Mouse (Mus musculus): Measurements from ENCODE around the gene Eri2. TPM values are rescaled to one million over a fixed set of nuclear protein-coding genes. Genes with fewer than 3 reads are reported as not detected.
"Not testable (repeated sequence)": the region's sequence is repeated elsewhere in the genome, so short reads cannot be mapped to it uniquely, and the experiment has no call there.

The Eri2 gene
- polyA plus RNA-seq, 1 experiment, result 1.3 TPM

GRCm38 (mm10) chr7:119745869-119746268 is 48.0 kb downstream of the Eri2 start:
- DNase-seq (ENCODE audit: low read depth, low spot score), result no peak
- WGBS, result 20% methylated on average over 1 of the region's 1 CpGs

DNA sequence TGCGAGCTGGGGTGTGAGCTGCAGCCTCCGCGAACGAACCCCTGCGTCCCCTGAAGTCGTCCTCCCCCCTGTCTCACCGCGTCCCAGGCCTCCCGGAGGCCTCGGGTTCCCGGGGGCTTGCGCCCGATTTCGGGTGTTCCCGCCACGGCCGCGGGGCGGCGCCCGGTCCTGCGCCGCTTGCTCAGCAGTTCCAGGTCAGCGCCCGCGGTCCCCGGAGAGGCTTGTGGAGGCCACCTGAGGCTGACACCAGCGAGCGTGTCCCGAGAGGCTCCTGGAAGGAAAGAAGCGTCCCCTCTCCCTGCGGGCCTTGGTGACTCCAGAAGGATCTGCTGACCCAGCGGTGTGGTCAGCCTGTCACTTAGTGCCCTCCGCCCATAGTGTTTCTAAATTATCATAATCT is 49.5 kb downstream of the Eri2 start:
- WGBS, result 8% methylated on average over 34 of the region's 34 CpGs
- no peak for DNase-seq (ENCODE audit: low read depth, low spot score)

DNA sequence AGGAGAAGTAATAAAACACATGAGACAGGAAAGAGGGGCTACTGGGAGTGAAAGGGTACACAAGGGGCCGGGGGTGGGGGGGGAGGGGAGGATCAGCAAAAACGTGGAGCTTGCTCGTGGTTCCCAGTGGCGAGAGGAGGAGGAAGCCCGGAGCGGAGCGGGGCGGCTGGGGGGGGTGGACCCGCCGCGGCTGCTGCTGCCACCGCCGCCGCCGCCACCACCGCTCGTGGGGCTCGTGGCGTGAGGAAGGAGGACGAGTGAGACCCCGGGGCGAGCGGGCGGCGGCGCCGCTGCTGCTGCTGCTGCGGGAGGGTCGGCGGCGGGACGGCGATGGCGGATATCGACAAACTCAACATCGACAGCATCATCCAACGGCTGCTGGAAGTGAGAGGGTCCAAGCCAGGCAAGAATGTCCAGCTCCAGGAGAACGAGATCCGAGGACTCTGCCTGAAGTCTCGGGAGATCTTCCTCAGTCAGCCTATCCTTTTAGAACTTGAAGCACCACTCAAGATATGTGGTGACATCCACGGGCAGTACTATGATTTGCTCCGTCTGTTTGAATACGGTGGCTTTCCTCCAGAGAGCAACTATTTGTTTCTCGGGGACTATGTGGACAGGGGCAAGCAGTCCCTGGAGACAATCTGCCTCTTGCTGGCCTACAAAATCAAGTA is 53.9 kb downstream of the Eri2 start:
- not testable (repeated sequence) for DNase-seq (ENCODE audit: low read depth, low spot score)
- whole genome bisulfite sequencing, result 5% methylated on average over 40 of the region's 44 CpGs

GRCm38 (mm10) chr7:119738877-119739276 is 55.0 kb downstream of the Eri2 start:
- no peak for DNase-seq (ENCODE audit: low read depth, low spot score)
- 94% methylated on average over 2 of the region's 2 CpGs for WGBS

DNA sequence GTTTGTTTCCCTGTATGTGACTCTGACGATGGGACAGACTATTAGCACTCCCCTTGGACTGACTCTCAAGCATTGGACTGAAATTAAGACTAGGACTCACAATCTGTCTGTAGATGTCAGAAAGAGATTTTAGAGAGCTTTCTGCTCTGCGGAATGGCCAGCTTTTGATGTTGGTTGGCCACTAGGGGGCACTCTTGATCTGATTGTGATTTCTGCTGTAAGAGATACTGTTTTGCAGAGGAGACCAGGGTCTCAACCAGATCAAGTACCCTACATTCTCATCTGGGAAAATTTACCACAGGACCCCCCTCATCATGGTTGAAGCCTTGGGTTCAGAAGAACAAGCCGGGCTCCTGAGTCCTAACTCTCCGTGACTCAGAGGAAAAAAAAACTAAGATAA is 62.6 kb downstream of the Eri2 start:
- 86% methylated on average over 4 of the region's 4 CpGs for WGBS
- not testable (repeated sequence) for DNase-seq (ENCODE audit: low read depth, low spot score)

DNA sequence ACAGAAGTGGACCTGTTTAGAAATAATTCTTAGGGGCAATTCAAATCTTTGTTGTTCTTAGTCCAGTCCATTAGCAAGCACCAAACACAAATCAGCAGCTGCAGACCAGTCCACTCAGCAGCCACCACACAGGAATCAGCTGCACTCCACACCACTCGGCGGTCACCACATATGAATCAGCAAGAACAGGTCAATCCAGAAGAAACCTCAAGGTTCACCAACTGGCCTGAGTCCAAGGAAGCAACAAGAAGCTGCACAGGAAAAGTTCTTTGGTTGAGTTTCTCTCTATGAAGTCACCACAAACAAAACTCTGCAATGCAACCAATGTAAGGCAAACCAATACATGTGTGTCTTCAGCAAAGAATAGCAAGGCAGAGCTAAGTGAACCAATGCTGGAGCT is 66.2 kb downstream of the Eri2 start:
- 79% methylated on average over 2 of the region's 2 CpGs for WGBS
- DNase-seq (ENCODE audit: low read depth, low spot score), result no peak

- WGBS, result 9% methylated on average over 8 of the region's 8 CpGs
- DNase-seq (ENCODE audit: low read depth, low spot score), result no peak
Observed at GRCm38 (mm10) chr7:119720947-119721310, 72.9 kb downstream of the Eri2 start.

GRCm38 (mm10) chr7:119720253-119720946 is 73.5 kb downstream of the Eri2 start, which contains the start of gene Thumpd1:
Gene Thumpd1 (minus strand): TSS chr7:119720798.
- WGBS, result under 1% methylated on average over 60 of the region's 60 CpGs
- DNase-seq (ENCODE audit: low read depth, low spot score), result peak; percentile 68

Other genes starting within 250 kb of the Eri2 start
- gene Acsm2, start 239.7 kb downstream of the Eri2 start, polyA plus RNA-seq (2012; rRNA removed), result not detected in 2 replicates
- not detected in 2 replicates for gene Acsm1, start 187.0 kb downstream of the Eri2 start, polyA plus RNA-seq (2012; rRNA removed)
- gene Acsm4, start 104.0 kb downstream of the Eri2 start, polyA plus RNA-seq (2012; rRNA removed), result not detected in 2 replicates
- gene Thumpd1, start 73.3 kb downstream of the Eri2 start, polyA plus RNA-seq (2012; rRNA removed), result 8.6 and 9.9 TPM in 2 replicates
- gene Acsm3, start 33.1 kb downstream of the Eri2 start, polyA plus RNA-seq (2012; rRNA removed), result 3.8 and 10.2 TPM in 2 replicates
- 1.9 and 3.7 TPM in 2 replicates for gene Rexo5, start 52 bp downstream of the Eri2 start, polyA plus RNA-seq (2012; rRNA removed)
- gene Lyrm1, start 101.8 kb upstream of the Eri2 start, polyA plus RNA-seq (2012; rRNA removed), result 2.6 and 2.7 TPM in 2 replicates
- gene Dcun1d3, start 102.2 kb upstream of the Eri2 start, polyA plus RNA-seq (2012; rRNA removed), result 2.7 and 4.0 TPM in 2 replicates

Data from large intestine, adult 2 months (tissue).